ENCODE assay signal across 23 mouse cellular contexts in the genomic region with DNA sequence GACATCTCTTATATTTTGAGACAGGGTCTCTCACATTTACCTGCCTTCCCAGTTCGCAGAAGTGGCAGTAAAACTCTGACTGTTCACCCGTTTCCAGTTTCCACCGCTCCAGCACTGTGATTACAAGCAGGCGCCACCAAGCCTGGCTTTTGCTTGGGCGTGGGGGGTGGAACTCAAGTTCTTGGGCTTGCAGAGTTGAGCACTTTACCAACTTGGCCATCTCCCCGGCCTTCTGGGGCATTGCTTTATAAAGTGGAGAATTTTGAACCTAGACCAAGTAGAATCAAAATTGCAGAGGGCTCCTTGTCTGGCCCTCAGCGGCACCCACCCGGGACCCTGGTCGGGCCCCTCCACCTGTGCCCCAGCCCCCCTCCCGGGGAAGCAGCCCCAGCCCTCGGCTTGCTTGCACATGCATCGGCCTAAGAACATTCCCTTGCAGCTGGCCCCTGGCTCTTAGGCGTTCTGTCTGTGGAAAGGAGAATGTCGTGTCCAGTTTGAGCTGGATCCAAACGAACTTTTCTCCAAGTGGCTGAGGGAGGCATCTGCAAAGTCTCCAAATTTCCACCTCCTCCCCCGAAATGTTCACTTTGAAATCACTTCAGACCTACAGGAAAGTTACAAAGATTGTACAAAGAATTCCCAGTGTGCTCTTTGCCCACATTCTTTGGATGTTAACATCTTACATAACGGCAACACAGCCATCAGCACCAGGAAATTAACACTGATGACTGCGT. TPM values are rescaled to one million over a fixed set of nuclear protein-coding genes. Genes with fewer than 3 reads are reported as not detected.
DNase-seq lines count a peak whose midpoint lies in the region; ATAC-seq and TF ChIP-seq lines count a peak whose summit lies in the region.
"Had no signal": no experiment of that assay in that cellular context is flagged by ENCODE, and none has a peak within 500 bp of the region (broad histone marks: within the 10 kb centered on the region; RNA-seq: fewer than 3 reads in every experiment).

No protein-coding gene starts in this region.

- H3K9ac ChIP-seq in neural tube, embryonic 15.5 days (replicated peaks), result no peak overlapping the region
- H3K9ac ChIP-seq: embryonic facial prominence, embryonic 13.5 days; forebrain, embryonic 13.5 days; hindbrain, embryonic 13.5 days; limb, embryonic 12.5 days; liver, postnatal 0 days; stomach, embryonic 15.5 days had no signal

- no peak for TF ChIP-seq POLR2A in lung, adult 2 months (IDR thresholded peaks at IDR 0.05; ENCODE audit: borderline replicate concordance, extremely low read depth, low read depth, low read length)

- DNase-seq in adrenal gland, postnatal 10 days, result peak; percentile 32
- no peak for DNase-seq in adrenal gland, adult 18-20 months (ENCODE audit: low spot score in 2 of 2)
- peak; percentile 16 to 37 for DNase-seq in heart, adult 18-20 months
- no peak for DNase-seq in heart, postnatal 4 days
- peak; percentile 19 for DNase-seq in lung, postnatal 14 days
- no peak for DNase-seq in lung, adult 2 months
- DNase-seq in testis, postnatal 14 days (ENCODE audit: low spot score), result peak; percentile 26
- DNase-seq: cerebellum, adult 8-10 months; cerebellum, postnatal 36 days; embryo, embryonic 11 days; kidney, adult 11 months; kidney, postnatal 14 days; liver, postnatal 0 days had no signal

- no peaks in the 10 kb centered on the region for H3K9me3 ChIP-seq in neural tube, embryonic 15.5 days (replicated peaks)
- H3K9me3 ChIP-seq: embryonic facial prominence, embryonic 13.5 days; forebrain, embryonic 13.5 days; hindbrain, embryonic 13.5 days; limb, embryonic 12.5 days; midbrain, embryonic 10.5 days; stomach, embryonic 15.5 days had no signal

- no peaks in the 10 kb centered on the region for H3K36me3 ChIP-seq in neural tube, embryonic 15.5 days
- H3K36me3 ChIP-seq: embryonic facial prominence, embryonic 13.5 days; hindbrain, embryonic 13.5 days; limb, embryonic 12.5 days; midbrain, embryonic 10.5 days; stomach, embryonic 15.5 days had no signal

- H3K27me3 ChIP-seq in neural tube, embryonic 15.5 days (replicated peaks), result no peaks in the 10 kb centered on the region
- H3K27me3 ChIP-seq: embryonic facial prominence, embryonic 13.5 days; forebrain, embryonic 13.5 days; hindbrain, embryonic 13.5 days; limb, embryonic 12.5 days; stomach, embryonic 15.5 days had no signal

- no peak overlapping the region for H3K27ac ChIP-seq in neural tube, embryonic 15.5 days (replicated peaks)
- H3K27ac ChIP-seq: embryonic facial prominence, embryonic 13.5 days; forebrain, embryonic 13.5 days; heart, adult 2 months; hindbrain, embryonic 13.5 days; limb, embryonic 12.5 days; midbrain, embryonic 10.5 days; stomach, embryonic 15.5 days had no signal

- no peak overlapping the region for H3K4me2 ChIP-seq in neural tube, embryonic 15.5 days
- H3K4me2 ChIP-seq: embryonic facial prominence, embryonic 13.5 days; forebrain, embryonic 13.5 days; hindbrain, embryonic 13.5 days; limb, embryonic 12.5 days; liver, embryonic 11.5 days; stomach, embryonic 15.5 days had no signal

- WGBS in lung, adult 2 months, result 69% methylated on average over 18 of the region's 18 CpGs
- 84% methylated on average over 18 of the region's 18 CpGs for WGBS in neural tube, embryonic 15.5 days

- no peak for ATAC-seq in neural tube, embryonic 15.5 days (ENCODE audit: low FRiP score)
- ATAC-seq: forebrain, embryonic 13.5 days; liver, postnatal 0 days; midbrain, embryonic 16.5 days had no signal

- no peak for TF ChIP-seq CTCF in lung, adult 2 months (IDR thresholded peaks at IDR 0.05; ENCODE audit: insufficient read depth, low read length)

- no peak overlapping the region for H3K4me3 ChIP-seq in lung, adult 2 months (replicated peaks; ENCODE audit: extremely low read depth, low read depth, low read length)
- H3K4me3 ChIP-seq in neural tube, embryonic 15.5 days (replicated peaks), result no peak overlapping the region
- H3K4me3 ChIP-seq: embryonic facial prominence, embryonic 13.5 days; forebrain, embryonic 13.5 days; heart, adult 2 months; hindbrain, embryonic 13.5 days; limb, embryonic 12.5 days; midbrain, embryonic 10.5 days; stomach, embryonic 15.5 days had no signal

- no peaks in the 10 kb centered on the region for H3K4me1 ChIP-seq in lung, adult 2 months (ENCODE audit: control insufficient read depth, insufficient read depth, low read length)
- H3K4me1 ChIP-seq in neural tube, embryonic 15.5 days, result no peaks in the 10 kb centered on the region
- H3K4me1 ChIP-seq: embryonic facial prominence, embryonic 13.5 days; forebrain, embryonic 13.5 days; hindbrain, embryonic 13.5 days; limb, embryonic 12.5 days; midbrain, embryonic 10.5 days; stomach, embryonic 15.5 days had no signal

RNA-seq across cellular contexts. Expression of gene Gli2, which starts 36.6 kb away (rescaled TPM):
- 1 to 10 TPM; 1.5 to 3.3 TPM for total RNA-seq in adrenal gland, postnatal 10 days (2021)
- total RNA-seq in adrenal gland, adult 18-20 months (2021), result 1 to 10 TPM in 1 of 2 experiments, under 1 TPM in 1; 0.53 to 1.1 TPM
- total RNA-seq in heart, adult 18-20 months (2021), result 1 to 10 TPM; 1.0 to 1.2 TPM
- 1 to 10 TPM; 4.6 to 5.2 TPM for total RNA-seq in heart, postnatal 4 days (2021)
- 4.1 and 4.4 TPM in 2 replicates for polyA plus RNA-seq in lung, adult 2 months (2012; rRNA removed)
- 1.6 and 3.1 TPM in 2 replicates for polyA plus RNA-seq in neural tube, embryonic 15.5 days (2015; fragmentation: Nextera tagmentation; extraction: Ambion mirVana)

Comparison
In these comparisons a context has a peak if more than half of its experiments do, and no peak if none do; other contexts are left out.
1. DNase-seq: peak in adrenal gland, postnatal 10 days (single experiment), heart, adult 18-20 months (2 of 2), lung, postnatal 14 days (single experiment) and testis, postnatal 14 days (single experiment); none in adrenal gland, adult 18-20 months (0 of 2), heart, postnatal 4 days (single experiment) and lung, adult 2 months (single experiment).